Mouse (Mus musculus): Measurements from ENCODE around the gene Camk2g.
A peak's percentile ranks its signal among the peaks of the same experiment; 100 is the strongest.

Camk2g gene

GRCm38 (mm10) chr14:20806116-20806840, 12.4 kb upstream of the Camk2g start:
- DNase-seq (ENCODE audit: low spot score) = no peak

- peak; percentile 67 for DNase-seq (ENCODE audit: low spot score)
Observed at GRCm38 (mm10) chr14:20804964-20805672, 11.2 kb upstream of the Camk2g start.

GRCm38 (mm10) chr14:20804481-20804880, 10.6 kb upstream of the Camk2g start:
- no peak for DNase-seq (ENCODE audit: low spot score)

- DNase-seq (ENCODE audit: low spot score) = peak; percentile 75
Observed at GRCm38 (mm10) chr14:20803606-20803938, 9.7 kb upstream of the Camk2g start.

- no peak for DNase-seq (ENCODE audit: low spot score)
Observed at GRCm38 (mm10) chr14:20802926-20803605, 9.2 kb upstream of the Camk2g start.

GRCm38 (mm10) chr14:20798761-20799160, 4.9 kb upstream of the Camk2g start:
- DNase-seq (ENCODE audit: low spot score) = peak; percentile 85

GRCm38 (mm10) chr14:20798300-20798699, 4.4 kb upstream of the Camk2g start:
- no peak for DNase-seq (ENCODE audit: low spot score)

GRCm38 (mm10) chr14:20796643-20797042, 2.8 kb upstream of the Camk2g start:
- DNase-seq (ENCODE audit: low spot score) = no peak

- DNase-seq (ENCODE audit: low spot score) = no peak
Observed at GRCm38 (mm10) chr14:20796170-20796569, 2.3 kb upstream of the Camk2g start.

- DNase-seq (ENCODE audit: low spot score) = no peak
Observed at GRCm38 (mm10) chr14:20795423-20796152, 1.7 kb upstream of the Camk2g start.

GRCm38 (mm10) chr14:20794589-20794988, 701 bp upstream of the Camk2g start:
- no peak for DNase-seq (ENCODE audit: low spot score)

GRCm38 (mm10) chr14:20792922-20793757, 748 bp downstream of the Camk2g start:
- DNase-seq (ENCODE audit: low spot score) = peak; percentile 49

GRCm38 (mm10) chr14:20792243-20792921, 1.5 kb downstream of the Camk2g start:
- DNase-seq (ENCODE audit: low spot score) = no peak

GRCm38 (mm10) chr14:20791511-20792242, 2.2 kb downstream of the Camk2g start:
- no peak for DNase-seq (ENCODE audit: low spot score)

- no peak for DNase-seq (ENCODE audit: low spot score)
Observed at GRCm38 (mm10) chr14:20790996-20791395, 2.9 kb downstream of the Camk2g start.

- no peak for DNase-seq (ENCODE audit: low spot score)
Observed at GRCm38 (mm10) chr14:20790445-20790844, 3.4 kb downstream of the Camk2g start.

GRCm38 (mm10) chr14:20789593-20789992, 4.3 kb downstream of the Camk2g start:
- DNase-seq (ENCODE audit: low spot score) = no peak

- no peak for DNase-seq (ENCODE audit: low spot score)
Observed at GRCm38 (mm10) chr14:20788151-20788550, 5.7 kb downstream of the Camk2g start.

GRCm38 (mm10) chr14:20786611-20787015, 7.3 kb downstream of the Camk2g start:
- no peak for DNase-seq (ENCODE audit: low spot score)

- DNase-seq (ENCODE audit: low spot score) = no peak
Observed at GRCm38 (mm10) chr14:20786020-20786419, 7.9 kb downstream of the Camk2g start.
